Mouse (Mus musculus): ENCODE measurements around the gene Mfsd12. TPM values are rescaled to one million over a fixed set of nuclear protein-coding genes. Genes with fewer than 3 reads are reported as not detected.

Mfsd12 gene
- polyA plus RNA-seq, 1 experiment from 2014 or later, result 13.6 TPM

- Histone ChIP-seq H3K9ac (no peak overlapping the region), H3K9me3 (no peaks in the 10 kb centered on the region), H3K4me2 (replicated peaks) (no peak overlapping the region), H3K4me3 (no peak overlapping the region), H3K4me1 (peaks cover 51% of the 10 kb centered on the region), H3K27ac (no peak overlapping the region), H3K27me3 (peaks cover 40% of the 10 kb centered on the region), H3K36me3 (peaks cover 40% of the 10 kb centered on the region)
- ATAC-seq (ENCODE audit: low FRiP score, low read depth), result no peak
- 74% methylated on average over 12 of the region's 12 CpGs for WGBS
Measured at GRCm38 (mm10) chr10:81362336-81362949, 5.2 kb downstream of the Mfsd12 start.

GRCm38 (mm10) chr10:81363436-81364346 lies 6.4 kb downstream of the Mfsd12 start:
- Histone ChIP-seq H3K4me2 (replicated peaks) (peak overlapping the region; percentile 66), H3K27ac (no peak overlapping the region), H3K4me1 (peaks cover 40% of the 10 kb centered on the region), H3K9me3 (no peaks in the 10 kb centered on the region), H3K9ac (peak overlapping the region; percentile 57), H3K4me3 (peak overlapping the region; percentile 41), H3K36me3 (peaks cover 52% of the 10 kb centered on the region), H3K27me3 (peaks cover 40% of the 10 kb centered on the region)
- WGBS, result 8% methylated on average over 53 of the region's 54 CpGs
- no peak for ATAC-seq (ENCODE audit: low FRiP score, low read depth)

GRCm38 (mm10) chr10:81364666-81365065 lies 7.4 kb downstream of the Mfsd12 start:
- Histone ChIP-seq H3K36me3 (peaks cover 62% of the 10 kb centered on the region), H3K4me2 (replicated peaks) (peak overlapping the region; percentile 66), H3K9ac (peak overlapping the region; percentile 57), H3K4me3 (peak overlapping the region; percentile 41), H3K4me1 (peaks cover 33% of the 10 kb centered on the region), H3K9me3 (no peaks in the 10 kb centered on the region), H3K27ac (no peak overlapping the region), H3K27me3 (peaks cover 40% of the 10 kb centered on the region)
- 8% methylated on average over 28 of the region's 28 CpGs for WGBS
- ATAC-seq (ENCODE audit: low FRiP score, low read depth), result no peak

GRCm38 (mm10) chr10:81365073-81365472 lies 7.8 kb downstream of the Mfsd12 start:
- Histone ChIP-seq H3K36me3 (peaks cover 66% of the 10 kb centered on the region), H3K4me2 (replicated peaks) (peak overlapping the region; percentile 66; the same call in 1 of the 2 replicates), H3K9me3 (no peaks in the 10 kb centered on the region), H3K27me3 (peaks cover 40% of the 10 kb centered on the region), H3K4me3 (no peak overlapping the region), H3K4me1 (peaks cover 33% of the 10 kb centered on the region), H3K27ac (no peak overlapping the region), H3K9ac (peak overlapping the region; percentile 57; the same call in 1 of the 2 replicates)
- 31% methylated on average over 4 of the region's 4 CpGs for WGBS
- no peak for ATAC-seq (ENCODE audit: low FRiP score, low read depth)

- Histone ChIP-seq H3K4me1 (peaks cover 28% of the 10 kb centered on the region), H3K9me3 (no peaks in the 10 kb centered on the region), H3K27ac (peak within 1 kb of the TSS; percentile 6; the same call in 1 of the 2 replicates), H3K4me2 (replicated peaks) (peak within 1 kb of the TSS; percentile 66), H3K4me3 (peak within 1 kb of the TSS; percentile 41), H3K9ac (peak within 1 kb of the TSS; percentile 57), H3K36me3 (peaks cover 73% of the 10 kb centered on the region), H3K27me3 (peaks cover 40% of the 10 kb centered on the region)
- no peak for ATAC-seq (ENCODE audit: low FRiP score, low read depth)
- 26% methylated on average over 12 of the region's 12 CpGs for WGBS
Measured at GRCm38 (mm10) chr10:81365672-81366476, 8.6 kb downstream of the Mfsd12 start, which contains the start of gene 4930404N11Rik. 4930404N11Rik (minus strand) TSS chr10:81365816.

GRCm38 (mm10) chr10:81366477-81367206 lies 9.4 kb downstream of the Mfsd12 start:
- ATAC-seq (ENCODE audit: low FRiP score, low read depth), result no peak
- peaks cover 73% of the 10 kb centered on the region for H3K36me3 ChIP-seq
- H3K27ac ChIP-seq, result peak overlapping the region; percentile 6; the same call in 1 of the 2 replicates
- H3K4me1 ChIP-seq, result peaks cover 26% of the 10 kb centered on the region
- H3K9me3 ChIP-seq, result no peaks in the 10 kb centered on the region
- 83% methylated on average over 6 of the region's 6 CpGs for WGBS
- no peak overlapping the region for H3K4me2 ChIP-seq (replicated peaks)
- peaks cover 40% of the 10 kb centered on the region for H3K27me3 ChIP-seq
- H3K9ac ChIP-seq, result no peak overlapping the region
- H3K4me3 ChIP-seq, result no peak overlapping the region

- peaks cover 40% of the 10 kb centered on the region for H3K27me3 ChIP-seq
- peaks cover 26% of the 10 kb centered on the region for H3K4me1 ChIP-seq
- H3K9me3 ChIP-seq, result no peaks in the 10 kb centered on the region
- H3K9ac ChIP-seq, result no peak overlapping the region
- H3K4me3 ChIP-seq, result no peak overlapping the region
- H3K27ac ChIP-seq, result no peak overlapping the region
- no peak for ATAC-seq (ENCODE audit: low FRiP score, low read depth)
- 81% methylated on average over 6 of the region's 6 CpGs for WGBS
- H3K4me2 ChIP-seq (replicated peaks), result no peak overlapping the region
- peaks cover 73% of the 10 kb centered on the region for H3K36me3 ChIP-seq
Measured at GRCm38 (mm10) chr10:81367207-81367495, 9.9 kb downstream of the Mfsd12 start.

GRCm38 (mm10) chr10:81375322-81375721 lies 18.0 kb downstream of the Mfsd12 start:
- Histone ChIP-seq H3K27ac (no peak overlapping the region), H3K4me3 (no peak overlapping the region), H3K27me3 (no peaks in the 10 kb centered on the region), H3K36me3 (peaks cover 60% of the 10 kb centered on the region), H3K4me1 (peaks cover 30% of the 10 kb centered on the region), H3K9ac (no peak overlapping the region), H3K9me3 (no peaks in the 10 kb centered on the region), H3K4me2 (replicated peaks) (no peak overlapping the region)
- ATAC-seq (ENCODE audit: low FRiP score, low read depth), result no peak
- 95% methylated on average over 10 of the region's 10 CpGs for WGBS

- Histone ChIP-seq H3K27me3 (no peaks in the 10 kb centered on the region), H3K36me3 (peaks cover 45% of the 10 kb centered on the region), H3K27ac (0 out of 2 replicates have a peak overlapping the region, but pooled peaks have one; percentile 28), H3K4me1 (peaks cover 30% of the 10 kb centered on the region), H3K4me3 (peak overlapping the region; percentile 83), H3K9me3 (no peaks in the 10 kb centered on the region), H3K9ac (peak overlapping the region; percentile 94), H3K4me2 (replicated peaks) (peak overlapping the region; percentile 82)
- ATAC-seq (ENCODE audit: low FRiP score, low read depth), result no peak
- WGBS, result 33% methylated on average over 6 of the region's 6 CpGs
Measured at GRCm38 (mm10) chr10:81376561-81377361, 19.5 kb downstream of the Mfsd12 start.

- peaks cover 40% of the 10 kb centered on the region for H3K36me3 ChIP-seq
- H3K27ac ChIP-seq, result 0 out of 2 replicates have a peak overlapping the region, but pooled peaks have one; percentile 28
- no peak for ATAC-seq (ENCODE audit: low FRiP score, low read depth)
- no peaks in the 10 kb centered on the region for H3K27me3 ChIP-seq
- peak overlapping the region; percentile 82 for H3K4me2 ChIP-seq (replicated peaks)
- peak overlapping the region; percentile 83 for H3K4me3 ChIP-seq
- no peaks in the 10 kb centered on the region for H3K9me3 ChIP-seq
- H3K4me1 ChIP-seq, result peaks cover 30% of the 10 kb centered on the region
- H3K9ac ChIP-seq, result peak overlapping the region; percentile 94
- WGBS, result 57% methylated on average over 2 of the region's 2 CpGs
Measured at GRCm38 (mm10) chr10:81377362-81377664, 20.0 kb downstream of the Mfsd12 start.
